Mouse (Mus musculus) C2C12 (cell line): Measurements from ENCODE around the gene Foxe1. TPM values are rescaled to one million over a fixed set of nuclear protein-coding genes. Genes with fewer than 3 reads are reported as not detected.

Experiments used
- H3K27me3 ChIP-seq: one replicate; pipeline ENCODE4 v1.6.1; 2011; ENCODE audit not compliant: control insufficient read depth, insufficient read depth, insufficient read length
- H3K36me3 ChIP-seq: one replicate; pipeline ENCODE4 v1.6.1; 2011; ENCODE audit not compliant: control insufficient read depth, insufficient read depth
- H3K4me3 ChIP-seq: one replicate; pipeline ENCODE4 v1.5.1; 2011; ENCODE audit warnings: mild to moderate bottlenecking, control low read depth; ENCODE audit not compliant: poor library complexity, insufficient read depth, severe bottlenecking
- H3K79me2 ChIP-seq: one replicate; pipeline ENCODE4 v1.6.1; 2011; ENCODE audit not compliant: control insufficient read depth, insufficient read depth
- H3K79me3 ChIP-seq: one replicate; pipeline ENCODE4 v1.6.1; 2011; ENCODE audit warnings: low read depth, control low read depth
- H3ac ChIP-seq: one replicate; pipeline ENCODE3; 2011; ENCODE audit warnings: low read depth; ENCODE audit not compliant: control insufficient read depth, insufficient read length
- CEBPB ChIP-seq: IDR thresholded peaks from one replicate; pipeline ENCODE4 v1.6.1; 2011; ENCODE audit warnings: low read depth, mild to moderate bottlenecking, control low read depth, moderate library complexity
- CTCF ChIP-seq: IDR thresholded peaks from one replicate; pipeline ENCODE4 v1.5.1; 2011; ENCODE audit not compliant: control insufficient read depth, insufficient read depth, insufficient read length
- FOSL1 ChIP-seq: IDR thresholded peaks from one replicate; pipeline ENCODE4 v1.8.0; 2011; ENCODE audit warnings: mild to moderate bottlenecking, low read length; ENCODE audit not compliant: poor library complexity, insufficient read depth, severe bottlenecking
- MAX ChIP-seq: IDR thresholded peaks from one replicate; pipeline ENCODE4 v1.6.1; 2011; ENCODE audit warnings: mild to moderate bottlenecking, control low read depth
- MYOD1 ChIP-seq: IDR thresholded peaks from one replicate; pipeline ENCODE4 v1.6.1; 2011; ENCODE audit warnings: low read depth; ENCODE audit not compliant: control insufficient read depth, insufficient read length
- MYOG ChIP-seq: IDR thresholded peaks from one replicate; pipeline ENCODE4 v1.6.1; 2011; ENCODE audit not compliant: control insufficient read depth, insufficient read length; ENCODE audit errors: extremely low read depth
- USF1 ChIP-seq: IDR thresholded peaks from one replicate; pipeline ENCODE4 v1.6.1; 2011; ENCODE audit warnings: low read depth, mild to moderate bottlenecking, control low read depth, moderate library complexity
- long read RNA-seq, 2 experiments: library from polyadenylated mRNA; unstranded; transcript quantifications; one replicate each; pipeline ENCODE4 v2.0.0; 2019 to 2020
- polyA plus RNA-seq: library from polyadenylated mRNA; unstranded; fragments of >200 nt; fragmentation: generic; extraction: Trizol; gene quantifications from one replicate; pipeline ENCODE4 v1.2.1, GENCODE M21; 2012; ENCODE audit warnings: missing spikeins

Gene Foxe1
- polyA plus RNA-seq: not detected
- long read RNA-seq, experiment 1: 0 reads
- long read RNA-seq, experiment 2: 0 reads

DNA sequence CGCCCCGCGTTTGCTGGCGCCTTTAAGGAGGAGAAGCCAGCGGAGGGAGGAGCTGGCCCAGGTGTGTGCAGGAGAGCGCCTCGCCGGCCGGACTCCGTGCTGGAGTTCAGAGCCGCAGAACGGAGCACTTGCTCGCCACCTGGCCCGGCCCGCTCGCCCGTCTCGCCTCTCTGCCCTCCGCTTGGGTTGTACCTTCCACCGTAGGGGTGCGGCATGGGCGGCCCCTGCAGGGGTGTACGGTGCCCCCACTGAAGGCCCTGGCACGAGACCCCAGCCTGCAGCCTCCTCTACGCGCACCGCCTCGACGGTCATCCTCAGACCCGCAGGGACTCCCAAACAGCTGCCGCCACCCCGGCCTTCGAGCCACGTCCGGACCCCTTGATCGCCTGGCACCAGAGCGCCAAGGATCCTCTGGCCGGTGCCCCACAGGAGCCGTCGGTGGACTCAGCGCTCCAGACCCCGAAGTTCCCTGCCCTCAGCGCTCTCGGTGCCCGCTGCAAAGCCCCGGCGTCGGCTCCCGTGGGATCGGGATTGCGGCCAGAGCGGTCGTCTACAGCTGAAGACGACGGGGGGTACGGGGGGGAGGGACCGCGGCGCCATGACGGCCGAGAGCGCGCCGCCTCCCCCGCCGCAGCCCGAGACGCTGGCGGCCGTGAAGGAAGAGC, at the start of gene Foxe1:
Foxe1 (plus strand) TSS at position 14 of the 665 bp plus-strand sequence.
- TF ChIP-seq FOSL1 (no peak), MYOG (no peak), CEBPB (no peak), CTCF (no peak), MAX (no peak), MYOD1 (no peak)
- Histone ChIP-seq H3K79me3 (no peaks in the 10 kb centered on the region), H3K27me3 (peaks cover 36% of the 10 kb centered on the region), H3K4me3 (no peak within 1 kb of the TSS), H3K36me3 (no peaks in the 10 kb centered on the region), H3ac (no peak within 1 kb of the TSS), H3K79me2 (no peaks in the 10 kb centered on the region)

- Histone ChIP-seq H3K4me3 (no peak overlapping the region), H3K79me2 (no peaks in the 10 kb centered on the region), H3K36me3 (no peaks in the 10 kb centered on the region), H3K79me3 (no peaks in the 10 kb centered on the region), H3K27me3 (no peaks in the 10 kb centered on the region), H3ac (no peak overlapping the region)
- TF ChIP-seq MYOD1 (peak; percentile 75), CTCF (no peak), MAX (peak; percentile 37), USF1 (no peak), CEBPB (no peak), FOSL1 (peak; percentile 89), MYOG (no peak)
Observed at GRCm38 (mm10) chr4:46304071-46304470, 39.3 kb upstream of the Foxe1 start.

DNA sequence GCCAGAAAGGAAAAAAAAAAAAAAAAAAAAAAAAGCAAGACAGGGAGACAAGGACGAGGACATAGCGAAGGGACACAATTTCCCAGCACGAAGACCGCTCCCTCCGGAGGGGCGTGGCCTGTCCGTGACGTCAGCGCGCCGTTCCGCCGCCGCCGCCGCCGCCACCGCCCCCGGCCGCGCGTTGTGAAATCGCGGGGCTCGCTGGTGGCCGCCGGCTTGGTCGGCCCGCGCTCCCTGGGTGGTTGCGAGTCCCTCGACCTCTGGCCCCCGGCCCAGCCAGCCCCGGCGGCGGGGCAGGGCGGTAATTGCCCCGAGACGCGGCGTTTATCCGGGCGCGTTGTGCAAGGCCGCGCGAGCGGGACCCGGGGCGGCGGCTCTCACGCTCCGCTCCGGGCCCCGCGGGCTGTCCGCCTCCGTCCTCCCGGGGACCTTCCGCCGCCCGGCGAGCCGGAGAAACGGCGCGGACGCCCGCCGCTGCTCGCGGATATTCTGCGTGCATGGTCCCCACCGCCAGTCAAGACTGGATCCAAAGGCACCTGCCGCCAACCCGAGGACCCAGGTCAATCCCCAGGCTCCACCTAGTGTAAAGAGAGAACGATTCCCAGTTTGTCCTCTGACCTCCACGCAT, 38.5 kb upstream of the Foxe1 start:
- Histone ChIP-seq H3ac (peak overlapping the region; percentile 75), H3K79me2 (no peaks in the 10 kb centered on the region), H3K36me3 (no peaks in the 10 kb centered on the region), H3K27me3 (no peaks in the 10 kb centered on the region), H3K79me3 (no peaks in the 10 kb centered on the region), H3K4me3 (peak overlapping the region; percentile 40)
- peak; percentile 54 for TF ChIP-seq CEBPB
- no peak for TF ChIP-seq FOSL1

GRCm38 (mm10) chr4:46305436-46305835, 38.0 kb upstream of the Foxe1 start:
- peak overlapping the region; percentile 40 for H3K4me3 ChIP-seq
- H3K79me2 ChIP-seq: no peaks in the 10 kb centered on the region
- no peaks in the 10 kb centered on the region for H3K36me3 ChIP-seq
- H3ac ChIP-seq: no peak overlapping the region
- TF ChIP-seq USF1 (no peak), MYOG (no peak), CEBPB (no peak), MAX (no peak), MYOD1 (no peak), CTCF (no peak), FOSL1 (no peak)
- H3K79me3 ChIP-seq: no peaks in the 10 kb centered on the region
- no peaks in the 10 kb centered on the region for H3K27me3 ChIP-seq

GRCm38 (mm10) chr4:46307341-46307740, 36.1 kb upstream of the Foxe1 start:
- Histone ChIP-seq H3K79me3 (no peaks in the 10 kb centered on the region), H3ac (no peak overlapping the region), H3K27me3 (no peaks in the 10 kb centered on the region), H3K36me3 (no peaks in the 10 kb centered on the region), H3K4me3 (no peak overlapping the region), H3K79me2 (no peaks in the 10 kb centered on the region)
- TF ChIP-seq MYOD1 (peak; percentile 71), MAX (no peak)

GRCm38 (mm10) chr4:46307869-46308268, 35.5 kb upstream of the Foxe1 start:
- Histone ChIP-seq H3K27me3 (no peaks in the 10 kb centered on the region), H3K79me3 (no peaks in the 10 kb centered on the region), H3K79me2 (no peaks in the 10 kb centered on the region), H3ac (no peak overlapping the region), H3K4me3 (no peak overlapping the region), H3K36me3 (no peaks in the 10 kb centered on the region)
- TF ChIP-seq MYOD1 (no peak), USF1 (no peak), MYOG (no peak), FOSL1 (no peak), MAX (no peak), CEBPB (no peak), CTCF (no peak)
